Mouse (Mus musculus) bone marrow, adult 2 months (tissue): Measurements from ENCODE around the gene Gprc5c.

ENCODE experiments used
- CTCF ChIP-seq: fragments of 200-500 bp; IDR thresholded peaks from 2 replicates; pipeline ENCODE4 v1.5.1; 2011; ENCODE audit warnings: low read length, control low read depth; ENCODE audit not compliant: control insufficient read depth, insufficient read depth
- POLR2A ChIP-seq: fragments of 200-500 bp; IDR thresholded peaks from 2 replicates; pipeline ENCODE4 v1.6.1; 2011; ENCODE audit warnings: low read depth, mild to moderate bottlenecking, control low read depth, low read length, borderline replicate concordance; ENCODE audit not compliant: control insufficient read depth

- TF ChIP-seq CTCF = no peak
- TF ChIP-seq POLR2A = no peak
Observed at GRCm38 (mm10) chr11:114862687-114863086, 11.7 kb downstream of the Gprc5c start.
